In the genomic region with DNA sequence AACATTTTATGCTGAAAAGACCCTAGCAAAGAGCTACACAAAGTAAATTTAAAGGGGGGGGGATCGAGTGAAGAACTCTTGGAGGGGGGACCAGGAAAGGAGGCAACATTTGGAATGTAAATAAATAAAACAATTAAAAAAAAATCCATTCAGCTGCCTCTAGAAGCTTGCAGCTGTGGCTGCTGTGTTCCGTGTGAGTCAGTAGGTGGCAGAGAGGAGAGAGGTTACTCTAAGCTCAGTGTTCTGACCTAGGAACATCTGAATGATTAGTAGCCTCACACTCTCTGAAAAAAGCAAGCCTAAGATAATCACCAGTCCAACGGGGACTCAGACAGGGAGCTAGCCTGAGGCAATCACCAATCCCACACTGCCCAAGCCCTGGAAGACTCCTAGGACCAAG, we compare ENCODE assay signal across 15 mouse cellular contexts.
DNase-seq lines count a peak whose midpoint lies in the region; ATAC-seq lines count a peak whose summit lies in the region.
"Had no signal": no experiment of that assay in that cellular context is flagged by ENCODE, and none has a peak within 500 bp of the region (broad histone marks: within the 10 kb centered on the region; RNA-seq: fewer than 3 reads in every experiment).

No protein-coding gene starts in this region.

- no peaks in the 10 kb centered on the region for H3K9me3 ChIP-seq in forebrain, embryonic 14.5 days (replicated peaks; ENCODE audit: control insufficient read depth, low read length)
- no peaks in the 10 kb centered on the region; the same call in 1 of the 2 replicates for H3K9me3 ChIP-seq in forebrain, embryonic 16.5 days (ENCODE audit: control insufficient read depth, low read length)
- H3K9me3 ChIP-seq: hindbrain, embryonic 10.5 days; limb, embryonic 12.5 days; stomach, embryonic 15.5 days had no signal

- H3K4me1 ChIP-seq in forebrain, embryonic 14.5 days (ENCODE audit: control insufficient read depth, insufficient read depth, low read length): no peaks in the 10 kb centered on the region
- no peaks in the 10 kb centered on the region for H3K4me1 ChIP-seq in forebrain, embryonic 16.5 days (replicated peaks; ENCODE audit: control insufficient read depth, insufficient read depth, low read length)
- H3K4me1 ChIP-seq: hindbrain, embryonic 10.5 days; limb, embryonic 12.5 days; stomach, embryonic 15.5 days had no signal

- no peak overlapping the region for H3K4me2 ChIP-seq in forebrain, embryonic 14.5 days (ENCODE audit: low read length)
- no peak overlapping the region for H3K4me2 ChIP-seq in forebrain, embryonic 16.5 days (ENCODE audit: low read length)
- H3K4me2 ChIP-seq: limb, embryonic 12.5 days; stomach, embryonic 15.5 days had no signal

- WGBS in forebrain, embryonic 14.5 days: 21% methylated on average over 3 of the region's 3 CpGs
- WGBS in forebrain, embryonic 16.5 days: 18% methylated on average over 3 of the region's 3 CpGs

- no peak overlapping the region for H3K9ac ChIP-seq in forebrain, embryonic 14.5 days (ENCODE audit: low read length)
- H3K9ac ChIP-seq in forebrain, embryonic 16.5 days (replicated peaks; ENCODE audit: low read depth, low read length): no peak overlapping the region
- H3K9ac ChIP-seq: limb, embryonic 12.5 days; stomach, embryonic 15.5 days had no signal

- no peak overlapping the region for H3K4me3 ChIP-seq in forebrain, embryonic 14.5 days (ENCODE audit: low read depth, low read length)
- H3K4me3 ChIP-seq in forebrain, embryonic 16.5 days (replicated peaks; ENCODE audit: low read length): no peak overlapping the region
- H3K4me3 ChIP-seq: hindbrain, embryonic 10.5 days; limb, embryonic 12.5 days; stomach, embryonic 15.5 days had no signal

- H3K27ac ChIP-seq in forebrain, embryonic 14.5 days (ENCODE audit: low read depth, low read length): no peak overlapping the region
- no peak overlapping the region for H3K27ac ChIP-seq in forebrain, embryonic 16.5 days (ENCODE audit: low read length)
- H3K27ac ChIP-seq: hindbrain, embryonic 10.5 days; limb, embryonic 12.5 days; stomach, embryonic 15.5 days had no signal

- no peak for ATAC-seq in forebrain, embryonic 14.5 days
- ATAC-seq in forebrain, embryonic 16.5 days: no peak

- no peaks in the 10 kb centered on the region for H3K27me3 ChIP-seq in forebrain, embryonic 14.5 days (replicated peaks; ENCODE audit: control insufficient read depth, insufficient read depth, low read length)
- no peaks in the 10 kb centered on the region for H3K27me3 ChIP-seq in forebrain, embryonic 16.5 days (replicated peaks; ENCODE audit: control insufficient read depth, insufficient read depth, low read length)
- H3K27me3 ChIP-seq: limb, embryonic 12.5 days; stomach, embryonic 15.5 days had no signal

- H3K36me3 ChIP-seq in forebrain, embryonic 14.5 days (ENCODE audit: control insufficient read depth, insufficient read depth, low read length): no peaks in the 10 kb centered on the region
- no peaks in the 10 kb centered on the region for H3K36me3 ChIP-seq in forebrain, embryonic 16.5 days (ENCODE audit: control insufficient read depth, insufficient read depth)
- H3K36me3 ChIP-seq: hindbrain, embryonic 10.5 days; limb, embryonic 12.5 days; stomach, embryonic 15.5 days had no signal

- peak; percentile 17 for DNase-seq in forebrain, embryonic 14.5 days (ENCODE audit: low spot score)
- peak; percentile 3 to 5 for DNase-seq in kidney, postnatal 4 days
- no peak for DNase-seq in kidney, postnatal 25 days
- DNase-seq in A20 (ENCODE audit: low read depth, low spot score): peak; percentile 13
- peak; percentile 0 for DNase-seq in c-Kit-positive CD71-positive TER-119-positive erythroid progenitor cells, embryonic 14.5 days (ENCODE audit: low spot score)
- no peak for DNase-seq in spleen, postnatal 4 days (ENCODE audit: low spot score in 2 of 2)
- no peak for DNase-seq in MN1 (ENCODE audit: low spot score)
- DNase-seq: adrenal gland, postnatal 25 days; cerebellum, adult 8-10 months; gastrocnemius, postnatal 10 days; right cerebral cortex, adult 18-20 months had no signal

Comparison
In these comparisons a context has a peak if more than half of its experiments do, and no peak if none do; other contexts are left out.
1. DNase-seq: peak in forebrain, embryonic 14.5 days (single experiment), kidney, postnatal 4 days (2 of 2), A20 (single experiment) and c-Kit-positive CD71-positive TER-119-positive erythroid progenitor cells, embryonic 14.5 days (single experiment); none in kidney, postnatal 25 days (0 of 2), spleen, postnatal 4 days (0 of 2) and MN1 (single experiment).